Mouse (Mus musculus) MEL (cell line): ENCODE data around the gene Mrps27.

Source experiments
- CTCF ChIP-seq, 3 experiments: IDR thresholded peaks in 2 of 3; conservative IDR thresholded peaks in 1 of 3; 2 replicates each; pipeline ENCODE4 v1.5.1; 2011 to 2012; ENCODE audit warnings: low read length in 3 of 3, low read depth in 2 of 3, mild to moderate bottlenecking in 2 of 3, improper control_type of control experiment in 1 of 3, inconsistent platforms in 1 of 3, mixed read lengths in 1 of 3, moderate library complexity in 1 of 3; ENCODE audit not compliant: control insufficient read depth in 1 of 3, insufficient read depth in 1 of 3, poor library complexity in 1 of 3, severe bottlenecking in 1 of 3
- ELF1 ChIP-seq: IDR thresholded peaks from 2 replicates; pipeline ENCODE4 v1.6.1; 2014; ENCODE audit warnings: low read depth, mild to moderate bottlenecking, inconsistent platforms, low read length, improper control_type of control experiment, moderate library complexity
- KAT2A ChIP-seq: conservative IDR thresholded peaks from 2 replicates; pipeline ENCODE4 v1.6.1; 2012; ENCODE audit warnings: low read depth, low read length, improper control_type of control experiment, inconsistent platforms
- MAFK ChIP-seq: IDR thresholded peaks from 2 replicates; pipeline ENCODE4 v1.6.1; 2011; ENCODE audit warnings: low read depth, mild to moderate bottlenecking, low read length, improper control_type of control experiment, borderline replicate concordance
- NELFE ChIP-seq: IDR thresholded peaks from 2 replicates; pipeline ENCODE4 v1.6.1; 2011; ENCODE audit warnings: low read depth, low read length, improper control_type of control experiment
- POLR2A ChIP-seq, 2 experiments: IDR thresholded peaks; 2 replicates each; pipeline ENCODE4 v1.6.1; 2011 to 2012; ENCODE audit warnings: low read length in 2 of 2, mild to moderate bottlenecking in 2 of 2, control low read depth in 1 of 2, improper control_type of control experiment in 1 of 2, low read depth in 1 of 2, moderate library complexity in 1 of 2; ENCODE audit not compliant: control insufficient read depth in 1 of 2, insufficient read depth in 1 of 2, poor library complexity in 1 of 2
- RAD21 ChIP-seq: IDR thresholded peaks from 2 replicates; pipeline ENCODE4 v1.6.1; 2011; ENCODE audit warnings: mild to moderate bottlenecking, low read depth, low read length, improper control_type of control experiment
- RCOR1 ChIP-seq: IDR thresholded peaks from 2 replicates; pipeline ENCODE4 v1.6.1; 2012; ENCODE audit warnings: low read depth, mild to moderate bottlenecking, inconsistent platforms, low read length, improper control_type of control experiment
- TAL1 ChIP-seq: IDR thresholded peaks from 2 replicates; pipeline ENCODE4 v1.6.1; 2012; ENCODE audit warnings: mild to moderate bottlenecking, inconsistent platforms, low read length, moderate library complexity, mixed read lengths
- USF1 ChIP-seq: IDR thresholded peaks from 2 replicates; pipeline ENCODE4 v1.6.1; 2014; ENCODE audit warnings: low read depth, mild to moderate bottlenecking, inconsistent platforms, low read length, improper control_type of control experiment, moderate library complexity
- ZMIZ1 ChIP-seq: IDR thresholded peaks from 2 replicates; pipeline ENCODE4 v1.6.1; 2012; ENCODE audit warnings: low read depth, mild to moderate bottlenecking, inconsistent platforms, low read length, improper control_type of control experiment, moderate library complexity

DNA sequence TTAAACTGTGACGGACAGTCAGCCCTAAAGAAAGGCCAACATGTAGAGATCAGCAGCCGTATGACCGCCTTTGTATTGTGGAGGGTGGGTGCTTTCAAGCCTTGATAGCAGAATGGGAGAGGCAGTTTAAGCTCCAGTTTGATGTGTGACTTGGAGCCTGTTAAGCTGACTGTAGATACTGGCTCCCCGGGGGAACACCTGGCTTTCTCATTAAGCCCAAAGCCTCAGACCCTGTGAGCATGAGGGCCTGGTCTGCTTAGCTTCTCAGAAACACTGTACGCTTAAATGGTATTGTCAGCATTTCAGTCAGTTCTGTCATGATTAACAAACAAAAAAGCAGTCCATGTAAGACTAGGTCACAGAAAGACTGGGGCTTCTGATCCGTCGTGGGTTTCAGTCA, 29.1 kb downstream of the Mrps27 start:
- TF ChIP-seq KAT2A (no peak), POLR2A (IDR thresholded peaks at IDR 0.05; ENCODE audit: control insufficient read depth in 1 of 2, insufficient read depth in 1 of 2, low read depth in 1 of 2, low read length in 2 of 2, poor library complexity in 1 of 2) (no peak), ELF1 (no peak), ZMIZ1 (no peak), CTCF (IDR thresholded peaks at IDR 0.05 in 2 of 3, conservative IDR thresholded peaks at IDR 0.05 in 1 of 3; ENCODE audit: control insufficient read depth in 1 of 3, insufficient read depth in 1 of 3, low read depth in 2 of 3, low read length in 3 of 3, poor library complexity in 1 of 3, severe bottlenecking in 1 of 3) (no peak), NELFE (no peak), MAFK (no peak), RAD21 (no peak), USF1 (no peak), RCOR1 (no peak), TAL1 (no peak)
